8 mouse cellular contexts compared by ENCODE assay signal in the genomic region with DNA sequence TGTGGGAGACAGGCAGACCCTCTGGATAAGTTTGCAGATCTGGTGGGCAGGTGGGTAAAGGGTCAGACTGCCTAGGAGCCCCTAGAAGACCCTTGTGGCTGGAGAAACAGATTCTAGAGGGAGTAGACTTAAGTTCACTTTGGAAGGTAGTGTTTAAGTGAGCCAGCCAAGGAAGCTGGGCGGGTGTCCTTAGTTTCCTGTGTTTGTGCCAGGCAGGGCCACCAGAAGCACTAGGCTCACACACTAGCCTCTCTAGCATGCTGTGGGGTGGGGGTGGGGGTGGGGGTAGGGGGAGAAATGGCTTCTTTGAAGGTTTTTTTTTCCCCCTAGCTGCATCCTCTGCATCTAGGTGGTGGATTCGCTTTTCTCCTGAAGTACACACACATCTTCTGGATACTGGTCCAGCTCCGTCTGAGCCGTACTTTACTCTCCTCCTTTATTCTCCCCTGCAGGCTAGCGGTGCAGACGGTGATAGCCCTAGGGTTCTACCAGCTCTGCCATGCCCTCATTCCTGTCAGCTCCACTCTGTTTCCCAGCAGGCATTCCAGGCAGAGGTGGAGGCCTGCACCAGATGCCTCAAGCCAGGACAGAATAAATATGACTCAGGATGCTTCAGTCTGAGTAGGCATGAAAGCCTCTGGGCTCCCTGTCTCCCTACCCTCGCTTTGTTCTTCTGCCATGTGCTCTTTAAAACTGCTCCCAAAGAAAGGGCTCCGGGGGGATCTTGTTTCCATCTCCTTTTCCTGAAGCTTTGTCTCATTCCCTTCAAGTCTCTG.
DNase-seq lines count a peak whose midpoint lies in the region; ATAC-seq and TF ChIP-seq lines count a peak whose summit lies in the region.
"Had no signal": no experiment of that assay in that cellular context is flagged by ENCODE, and none has a peak within 500 bp of the region (broad histone marks: within the 10 kb centered on the region; RNA-seq: fewer than 3 reads in every experiment).

No protein-coding gene starts in this region.

- no peak overlapping the region for H3ac ChIP-seq in myocyte (ENCODE audit: control insufficient read depth, insufficient read length)

- TF ChIP-seq EP300 in heart, postnatal 0 days (IDR thresholded peaks at IDR 0.05; ENCODE audit: low read depth), result no peak

- WGBS in heart, postnatal 0 days, result 64% methylated on average over 8 of the region's 8 CpGs
- WGBS in heart, embryonic 11.5 days (ENCODE audit: insufficient replicate concordance), result 68% methylated on average over 8 of the region's 8 CpGs
- WGBS in embryonic facial prominence, embryonic 13.5 days, result 63% methylated on average over 8 of the region's 8 CpGs

- H3K79me2 ChIP-seq in myocyte (ENCODE audit: control insufficient read depth, insufficient read depth), result no peaks in the 10 kb centered on the region

- no peaks in the 10 kb centered on the region for H3K36me3 ChIP-seq in heart, postnatal 0 days (replicated peaks; ENCODE audit: control insufficient read depth, insufficient read depth, low read length)
- H3K36me3 ChIP-seq in heart, embryonic 11.5 days (ENCODE audit: control insufficient read depth, insufficient read depth, low read length), result no peaks in the 10 kb centered on the region
- peaks cover 81% of the 10 kb centered on the region for H3K36me3 ChIP-seq in megakaryocyte, embryonic 14.5 days (replicated peaks; ENCODE audit: low read length)
- no peaks in the 10 kb centered on the region for H3K36me3 ChIP-seq in embryonic facial prominence, embryonic 13.5 days
- no peaks in the 10 kb centered on the region for H3K36me3 ChIP-seq in myocyte (ENCODE audit: control insufficient read depth, insufficient read depth)
- H3K36me3 ChIP-seq: limb, embryonic 12.5 days had no signal

- H3K9ac ChIP-seq in heart, postnatal 0 days (replicated peaks; ENCODE audit: low read depth, low read length), result no peak overlapping the region
- H3K9ac ChIP-seq in heart, embryonic 11.5 days (ENCODE audit: low read depth, low read length), result no peak overlapping the region
- no peak overlapping the region for H3K9ac ChIP-seq in embryonic facial prominence, embryonic 13.5 days
- H3K9ac ChIP-seq: limb, embryonic 12.5 days had no signal

- H3K27me3 ChIP-seq in heart, postnatal 0 days (ENCODE audit: control insufficient read depth, insufficient read depth, low read length), result no peaks in the 10 kb centered on the region
- no peaks in the 10 kb centered on the region for H3K27me3 ChIP-seq in heart, embryonic 11.5 days (ENCODE audit: control insufficient read depth, insufficient read depth, low read length)
- no peaks in the 10 kb centered on the region for H3K27me3 ChIP-seq in megakaryocyte, embryonic 14.5 days (replicated peaks)
- H3K27me3 ChIP-seq in embryonic facial prominence, embryonic 13.5 days, result no peaks in the 10 kb centered on the region
- no peaks in the 10 kb centered on the region for H3K27me3 ChIP-seq in myocyte (ENCODE audit: control insufficient read depth, insufficient read depth, insufficient read length)
- H3K27me3 ChIP-seq: limb, embryonic 12.5 days had no signal

- no peak overlapping the region for H3K4me2 ChIP-seq in heart, postnatal 0 days (ENCODE audit: low read depth, low read length)
- H3K4me2 ChIP-seq in heart, embryonic 11.5 days, result no peak overlapping the region
- no peak overlapping the region for H3K4me2 ChIP-seq in embryonic facial prominence, embryonic 13.5 days
- H3K4me2 ChIP-seq in myocyte (ENCODE audit: low read depth), result peak overlapping the region; percentile 56
- H3K4me2 ChIP-seq: limb, embryonic 12.5 days had no signal

- peaks cover 2% of the 10 kb centered on the region; the same call in 1 of the 2 replicates for H3K4me1 ChIP-seq in heart, postnatal 0 days (ENCODE audit: control insufficient read depth, insufficient read depth)
- no peaks in the 10 kb centered on the region for H3K4me1 ChIP-seq in heart, embryonic 11.5 days (ENCODE audit: control insufficient read depth, insufficient read depth, low read length)
- peaks cover 97% of the 10 kb centered on the region for H3K4me1 ChIP-seq in megakaryocyte, embryonic 14.5 days
- H3K4me1 ChIP-seq in embryonic facial prominence, embryonic 13.5 days, result peaks cover 36% of the 10 kb centered on the region

- DNase-seq in heart, postnatal 0 days (ENCODE audit: low spot score), result no peak

- no peaks in the 10 kb centered on the region for H3K9me3 ChIP-seq in heart, postnatal 0 days (replicated peaks; ENCODE audit: control insufficient read depth, low read length)
- H3K9me3 ChIP-seq in heart, embryonic 11.5 days (replicated peaks; ENCODE audit: control insufficient read depth, low read length), result no peaks in the 10 kb centered on the region
- H3K9me3 ChIP-seq in megakaryocyte, embryonic 14.5 days, result no peaks in the 10 kb centered on the region
- H3K9me3 ChIP-seq in embryonic facial prominence, embryonic 13.5 days, result no peaks in the 10 kb centered on the region
- H3K9me3 ChIP-seq: limb, embryonic 12.5 days had no signal

- H3K4me3 ChIP-seq in heart, postnatal 0 days (ENCODE audit: low read depth, low read length), result no peak overlapping the region
- no peak overlapping the region for H3K4me3 ChIP-seq in heart, embryonic 11.5 days (ENCODE audit: low read depth, low read length)
- peak overlapping the region; percentile 40 for H3K4me3 ChIP-seq in megakaryocyte, embryonic 14.5 days (replicated peaks)
- H3K4me3 ChIP-seq in embryonic facial prominence, embryonic 13.5 days, result no peak overlapping the region
- H3K4me3 ChIP-seq in myocyte, result no peak overlapping the region
- H3K4me3 ChIP-seq: limb, embryonic 12.5 days had no signal

- no peak for TF ChIP-seq POLR2A in myocyte (IDR thresholded peaks at IDR 0.05; ENCODE audit: insufficient read length, low read depth)

- no peak for TF ChIP-seq CTCF in heart, postnatal 0 days (IDR thresholded peaks at IDR 0.05; ENCODE audit: low read depth)

- ATAC-seq in heart, postnatal 0 days (ENCODE audit: insufficient read depth, low read depth), result no peak
- no peak for ATAC-seq in heart, embryonic 11.5 days (replicated peaks; ENCODE audit: insufficient number of reproducible peaks, low FRiP score, low TSS enrichment)
- ATAC-seq in megakaryocyte, adult 5-6 weeks (ENCODE audit: poor library complexity, severe bottlenecking), result no peak
- ATAC-seq in embryonic facial prominence, embryonic 13.5 days (ENCODE audit: insufficient number of reproducible peaks, insufficient read depth, low FRiP score, low TSS enrichment, low read depth), result 0 out of 2 replicates have a peak, but pooled peaks have one; percentile 26
- no peak for ATAC-seq in monocyte, adult 5-6 weeks (replicated peaks; ENCODE audit: insufficient number of reproducible peaks, low FRiP score, low TSS enrichment, poor library complexity, severe bottlenecking)

- H3K27ac ChIP-seq in heart, postnatal 0 days (ENCODE audit: low read depth), result peak overlapping the region; percentile 75
- no peak overlapping the region for H3K27ac ChIP-seq in heart, embryonic 11.5 days (ENCODE audit: low read depth, low read length)
- peak overlapping the region; percentile 55; the same call in 1 of the 2 replicates for H3K27ac ChIP-seq in embryonic facial prominence, embryonic 13.5 days
- H3K27ac ChIP-seq: limb, embryonic 12.5 days had no signal

TF ChIP-seq in myocyte, 11 proteins besides CTCF, POLR2A, EP300 and RAD21:
- TF ChIP-seq TCF12 (IDR thresholded peaks at IDR 0.05; ENCODE audit: insufficient read depth, poor library complexity, severe bottlenecking) (no peak), MYOD1 (IDR thresholded peaks at IDR 0.05; ENCODE audit: control insufficient read depth in 1 of 3, insufficient read length in 2 of 3, low read depth in 2 of 3) (no peak), POLR2AphosphoS2 (IDR thresholded peaks at IDR 0.05; ENCODE audit: insufficient read length, low read depth) (no peak), E2F4 (IDR thresholded peaks at IDR 0.05; ENCODE audit: insufficient read depth) (no peak), MYOG (IDR thresholded peaks at IDR 0.05; ENCODE audit: control insufficient read depth in 1 of 3, insufficient read depth in 1 of 3, insufficient read length in 2 of 3, low read depth in 2 of 3) (no peak), CEBPB (IDR thresholded peaks at IDR 0.05; ENCODE audit: insufficient read depth, poor library complexity, severe bottlenecking) (no peak), REST (IDR thresholded peaks at IDR 0.05; ENCODE audit: insufficient read depth, insufficient read length) (no peak), MAX (IDR thresholded peaks at IDR 0.05; ENCODE audit: low read depth) (no peak), USF1 (IDR thresholded peaks at IDR 0.05; ENCODE audit: low read depth) (no peak), SRF (IDR thresholded peaks at IDR 0.05; ENCODE audit: control insufficient read depth, insufficient read length, low read depth) (no peak), TCF3 (IDR thresholded peaks at IDR 0.05; ENCODE audit: insufficient read length, low read depth) (no peak)
